Mouse (Mus musculus) stomach, embryonic 14.5 days (tissue): ENCODE data around the gene Kat6b. TPM values are rescaled to one million over a fixed set of nuclear protein-coding genes. Genes with fewer than 3 reads are reported as not detected.

ENCODE experiments used
- ATAC-seq: fragments of 200-750 bp; cut with Nextera tagmentation; 2 replicates; pipeline ENCODE4 v1.8.0; 2017; ENCODE audit warnings: low read depth, moderate TSS enrichment; ENCODE audit not compliant: insufficient number of reproducible peaks, insufficient read depth, low FRiP score
- H3K27ac ChIP-seq: fragments of 300-500 bp; sonication (generic); 2 replicates; pipeline ENCODE4 v1.5.1; 2014; ENCODE audit warnings: mild to moderate bottlenecking, low read length, moderate library complexity, mixed read lengths
- H3K27me3 ChIP-seq: fragments of 300-500 bp; sonication (generic); 2 replicates; pipeline ENCODE4 v1.6.1; 2014; ENCODE audit warnings: low read length, control low read depth, mixed read lengths; ENCODE audit not compliant: control insufficient read depth, insufficient read depth
- H3K36me3 ChIP-seq: fragments of 300-500 bp; sonication (generic); 2 replicates; pipeline ENCODE4 v1.6.1; 2014; ENCODE audit warnings: mild to moderate bottlenecking, control low read depth, low read length, moderate library complexity, mixed read lengths; ENCODE audit not compliant: control insufficient read depth, insufficient read depth
- H3K4me1 ChIP-seq: fragments of 300-500 bp; sonication (generic); 2 replicates; pipeline ENCODE4 v1.6.1; 2014; ENCODE audit warnings: low read length, control low read depth, mixed read lengths; ENCODE audit not compliant: control insufficient read depth, insufficient read depth
- H3K4me2 ChIP-seq: fragments of 300-500 bp; sonication (generic); replicated peaks from 2 replicates; pipeline ENCODE4 v1.6.1; 2014; ENCODE audit warnings: low read depth, low read length, control low read depth
- H3K4me3 ChIP-seq: fragments of 300-500 bp; sonication (generic); 2 replicates; pipeline ENCODE4 v1.5.1; 2014; ENCODE audit warnings: low read depth, low read length, control low read depth
- H3K9ac ChIP-seq: fragments of 300-500 bp; sonication (generic); replicated peaks from 2 replicates; pipeline ENCODE4 v1.6.1; 2014; ENCODE audit warnings: low read depth, mild to moderate bottlenecking, control low read depth, low read length, moderate library complexity, mixed read lengths
- H3K9me3 ChIP-seq: fragments of 300-500 bp; sonication (generic); 2 replicates; pipeline ENCODE4 v1.6.1; 2016; ENCODE audit warnings: low read depth, low read length, control low read depth; ENCODE audit not compliant: control insufficient read depth
- WGBS: fragments of 180-500 bp; shearing (Covaris S2); extraction: QIAGEN DNeasy Blood & Tissue Kit; methylation state at CpG from one replicate; pipeline ENCODE4 v1.1.7; 2014; 5-methylcytosine and 5-hydroxymethylcytosine counted together
- polyA plus RNA-seq: library from polyadenylated mRNA; unstranded; fragments of >200 nt; fragmentation: Nextera tagmentation; extraction: Ambion mirVana; gene quantifications from 2 replicates; pipeline ENCODE4 v1.2.1, GENCODE M21; 2014

Kat6b gene
- polyA plus RNA-seq, 1 experiment from 2014 or later, result 32.3 TPM

- WGBS, result 32% methylated on average over 2 of the region's 2 CpGs
- H3K4me1 ChIP-seq, result peaks cover 45% of the 10 kb centered on the region
- no peak overlapping the region for H3K27ac ChIP-seq
- H3K4me3 ChIP-seq, result no peak overlapping the region
- H3K4me2 ChIP-seq, result no peak overlapping the region
- no peaks in the 10 kb centered on the region for H3K36me3 ChIP-seq
- no peaks in the 10 kb centered on the region for H3K9me3 ChIP-seq
- ATAC-seq, result no peak
- H3K9ac ChIP-seq, result no peak overlapping the region
- no peaks in the 10 kb centered on the region for H3K27me3 ChIP-seq
Measured at GRCm38 (mm10) chr14:21587931-21588330, 106.7 kb downstream of the Kat6b start.

- WGBS, result 86% methylated on average over 7 of the region's 7 CpGs
- peaks cover 38% of the 10 kb centered on the region for H3K4me1 ChIP-seq
Measured at GRCm38 (mm10) chr14:21589620-21590019, 108.4 kb downstream of the Kat6b start.

GRCm38 (mm10) chr14:21590205-21590604, 109.0 kb downstream of the Kat6b start:
- Histone ChIP-seq H3K9ac (no peak overlapping the region), H3K4me2 (no peak overlapping the region), H3K27me3 (no peaks in the 10 kb centered on the region), H3K27ac (no peak overlapping the region), H3K4me1 (peaks cover 32% of the 10 kb centered on the region), H3K4me3 (no peak overlapping the region), H3K9me3 (no peaks in the 10 kb centered on the region), H3K36me3 (no peaks in the 10 kb centered on the region)
- WGBS, result 82% methylated on average over 4 of the region's 4 CpGs
- no peak for ATAC-seq

More at GRCm38 (mm10) chr14:21589620-21590019, 108.4 kb downstream of the Kat6b start:
- no peak overlapping the region for H3K27ac ChIP-seq
- no peak for ATAC-seq
- no peaks in the 10 kb centered on the region for H3K9me3 ChIP-seq
- H3K4me3 ChIP-seq, result no peak overlapping the region
- no peak overlapping the region for H3K4me2 ChIP-seq
- no peak overlapping the region for H3K9ac ChIP-seq
- no peaks in the 10 kb centered on the region for H3K36me3 ChIP-seq
- no peaks in the 10 kb centered on the region for H3K27me3 ChIP-seq

GRCm38 (mm10) chr14:21592152-21592551, 110.9 kb downstream of the Kat6b start:
- WGBS, result 98% methylated on average over 1 of the region's 1 CpGs

GRCm38 (mm10) chr14:21592985-21593750, 111.9 kb downstream of the Kat6b start:
- H3K4me1 ChIP-seq, result peaks cover 7% of the 10 kb centered on the region; the same call in 1 of the 2 replicates

More at GRCm38 (mm10) chr14:21592152-21592551, 110.9 kb downstream of the Kat6b start:
- no peaks in the 10 kb centered on the region for H3K27me3 ChIP-seq
- no peak for ATAC-seq
- no peak overlapping the region for H3K9ac ChIP-seq
- H3K4me2 ChIP-seq, result no peak overlapping the region
- peaks cover 16% of the 10 kb centered on the region for H3K4me1 ChIP-seq
- H3K4me3 ChIP-seq, result no peak overlapping the region
- no peak overlapping the region for H3K27ac ChIP-seq
- H3K36me3 ChIP-seq, result no peaks in the 10 kb centered on the region
- no peaks in the 10 kb centered on the region for H3K9me3 ChIP-seq

GRCm38 (mm10) chr14:21599446-21600173, 118.4 kb downstream of the Kat6b start:
- H3K4me1 ChIP-seq, result peaks cover 12% of the 10 kb centered on the region
- WGBS, result 40% methylated on average over 9 of the region's 9 CpGs
- no peak for ATAC-seq
- no peaks in the 10 kb centered on the region for H3K36me3 ChIP-seq
- no peaks in the 10 kb centered on the region for H3K27me3 ChIP-seq
- H3K9ac ChIP-seq, result no peak overlapping the region
- no peaks in the 10 kb centered on the region for H3K9me3 ChIP-seq
- H3K4me2 ChIP-seq, result no peak overlapping the region
- H3K4me3 ChIP-seq, result no peak overlapping the region
- H3K27ac ChIP-seq, result no peak overlapping the region

More at GRCm38 (mm10) chr14:21592985-21593750, 111.9 kb downstream of the Kat6b start:
- 70% methylated on average over 8 of the region's 8 CpGs for WGBS
- Histone ChIP-seq H3K4me2 (no peak overlapping the region), H3K27ac (no peak overlapping the region), H3K36me3 (no peaks in the 10 kb centered on the region), H3K9me3 (no peaks in the 10 kb centered on the region), H3K27me3 (no peaks in the 10 kb centered on the region), H3K9ac (no peak overlapping the region), H3K4me3 (no peak overlapping the region)
- no peak for ATAC-seq

- no peak overlapping the region for H3K9ac ChIP-seq
- H3K4me1 ChIP-seq, result peaks cover 12% of the 10 kb centered on the region
- ATAC-seq, result no peak
- no peaks in the 10 kb centered on the region for H3K27me3 ChIP-seq
- 75% methylated on average over 5 of the region's 5 CpGs for WGBS
- no peak overlapping the region for H3K4me3 ChIP-seq
- no peak overlapping the region for H3K4me2 ChIP-seq
- no peaks in the 10 kb centered on the region for H3K9me3 ChIP-seq
- H3K36me3 ChIP-seq, result no peaks in the 10 kb centered on the region
- no peak overlapping the region for H3K27ac ChIP-seq
Measured at GRCm38 (mm10) chr14:21600174-21600566, 118.9 kb downstream of the Kat6b start.

- H3K4me3 ChIP-seq, result no peak overlapping the region
- peaks cover 12% of the 10 kb centered on the region for H3K4me1 ChIP-seq
- no peaks in the 10 kb centered on the region for H3K27me3 ChIP-seq
- no peak for ATAC-seq
- no peak overlapping the region for H3K27ac ChIP-seq
- H3K9me3 ChIP-seq, result no peaks in the 10 kb centered on the region
- no peaks in the 10 kb centered on the region for H3K36me3 ChIP-seq
- H3K4me2 ChIP-seq, result no peak overlapping the region
- WGBS, result 78% methylated on average over 1 of the region's 1 CpGs
- H3K9ac ChIP-seq, result no peak overlapping the region
Measured at GRCm38 (mm10) chr14:21600628-21601027, 119.4 kb downstream of the Kat6b start.
